Mouse (Mus musculus) limb, embryonic 14.5 days (tissue): Measurements from ENCODE around the gene H2-M10.4. TPM values are rescaled to one million over a fixed set of nuclear protein-coding genes. Genes with fewer than 3 reads are reported as not detected.
"Not testable (repeated sequence)": the region's sequence is repeated elsewhere in the genome, so short reads cannot be mapped to it uniquely, and the experiment has no call there.

Experiments
- ATAC-seq: fragments of 200-750 bp; cut with Nextera tagmentation; 2 replicates; pipeline ENCODE4 v1.8.0; 2017; ENCODE audit warnings: low read depth, moderate number of reproducible peaks, moderate TSS enrichment; ENCODE audit not compliant: low FRiP score
- DNase-seq: peaks from one replicate; pipeline ENCODE4 v3.0.0-alpha.2; 2015; ENCODE audit warnings: low spot score
- H3K27ac ChIP-seq: fragments of 300-500 bp; sonication (generic); replicated peaks from 2 replicates; pipeline ENCODE4 v1.5.1; 2014; ENCODE audit warnings: low read depth, mild to moderate bottlenecking, low read length, moderate library complexity, mixed read lengths
- H3K27me3 ChIP-seq: fragments of 300-500 bp; sonication (generic); 2 replicates; pipeline ENCODE4 v1.6.1; 2014; ENCODE audit warnings: low read length, mixed read lengths; ENCODE audit not compliant: control insufficient read depth, insufficient read depth
- H3K36me3 ChIP-seq: fragments of 300-500 bp; sonication (generic); 2 replicates; pipeline ENCODE4 v1.6.1; 2014; ENCODE audit warnings: mild to moderate bottlenecking, low read length, moderate library complexity, mixed read lengths; ENCODE audit not compliant: control insufficient read depth, insufficient read depth
- H3K4me1 ChIP-seq: fragments of 300-500 bp; sonication (generic); 2 replicates; pipeline ENCODE4 v1.6.1; 2014; ENCODE audit warnings: antibody characterized with exemption, low read length, mixed read lengths; ENCODE audit not compliant: control insufficient read depth, insufficient read depth
- H3K4me2 ChIP-seq: fragments of 300-500 bp; sonication (generic); replicated peaks from 2 replicates; pipeline ENCODE4 v1.6.1; 2014; ENCODE audit warnings: low read depth, mild to moderate bottlenecking, low read length, moderate library complexity; ENCODE audit not compliant: severe bottlenecking
- H3K4me3 ChIP-seq: fragments of 300-500 bp; sonication (generic); replicated peaks from 2 replicates; pipeline ENCODE4 v1.5.1; 2014; ENCODE audit warnings: low read length
- H3K9ac ChIP-seq: fragments of 300-500 bp; sonication (generic); 2 replicates; pipeline ENCODE4 v1.6.1; 2014; ENCODE audit warnings: mild to moderate bottlenecking, low read depth, low read length, moderate library complexity; ENCODE audit not compliant: severe bottlenecking
- H3K9me3 ChIP-seq: fragments of 300-500 bp; sonication (generic); 2 replicates; pipeline ENCODE4 v1.6.1; 2016; ENCODE audit warnings: low read length; ENCODE audit not compliant: control insufficient read depth
- POLR2A ChIP-seq: fragments of 200-500 bp; IDR thresholded peaks from 2 replicates; pipeline ENCODE4 v1.8.0; 2012; ENCODE audit warnings: inconsistent platforms, mild to moderate bottlenecking, moderate library complexity, borderline replicate concordance; ENCODE audit not compliant: insufficient read depth, insufficient read length; ENCODE audit errors: extremely low read depth
- WGBS: fragments of 180-500 bp; shearing (Covaris S2); extraction: QIAGEN DNeasy Blood & Tissue Kit; methylation state at CpG from one replicate; pipeline ENCODE4 v1.1.7; 2014; 5-methylcytosine and 5-hydroxymethylcytosine counted together
- polyA plus RNA-seq, 2 experiments: library from polyadenylated mRNA; depleted of rRNA in 1 of 2; stranded (reverse) in 1 of 2; unstranded in 1 of 2; fragments of >200 nt; fragmentation: Nextera tagmentation in 1 of 2; extraction: Ambion mirVana in 1 of 2; gene quantifications; 2 replicates each; pipeline versions ENCODE4 v1.2.1 to v1.2.3; 2012 to 2014

Gene H2-M10.4
- polyA plus RNA-seq (2012; rRNA removed) (not detected in 2 replicates), polyA plus RNA-seq (2014; fragmentation: Nextera tagmentation; extraction: Ambion mirVana) (not detected in 2 replicates)

GRCm38 (mm10) chr17:36462234-36462633 is at the start of gene H2-M10.4:
TSS of gene H2-M10.4 (minus strand) at chr17:36462334.
- DNase-seq: no peak
- ATAC-seq: no peak
- H3K36me3 ChIP-seq: no peaks in the 10 kb centered on the region
- no peak within 1 kb of the TSS for H3K4me2 ChIP-seq
- H3K4me3 ChIP-seq: no peak within 1 kb of the TSS
- 96% methylated on average over 7 of the region's 7 CpGs for WGBS
- no peaks in the 10 kb centered on the region for H3K27me3 ChIP-seq
- TF ChIP-seq POLR2A: no peak
- no peak within 1 kb of the TSS for H3K27ac ChIP-seq
- H3K9me3 ChIP-seq: no peaks in the 10 kb centered on the region
- no peak within 1 kb of the TSS for H3K9ac ChIP-seq
- H3K4me1 ChIP-seq: no peaks in the 10 kb centered on the region

GRCm38 (mm10) chr17:36503910-36504309 is 41.8 kb upstream of the H2-M10.4 start:
- H3K9me3 ChIP-seq: no peaks in the 10 kb centered on the region
- H3K4me1 ChIP-seq: no peaks in the 10 kb centered on the region
- H3K9ac ChIP-seq: no peak overlapping the region
- ATAC-seq (no peak), DNase-seq (no peak)
- no peak overlapping the region for H3K4me2 ChIP-seq
- no peak overlapping the region for H3K27ac ChIP-seq
- H3K36me3 ChIP-seq: no peaks in the 10 kb centered on the region
- TF ChIP-seq POLR2A: no peak
- H3K4me3 ChIP-seq: no peak overlapping the region
- H3K27me3 ChIP-seq: no peaks in the 10 kb centered on the region

GRCm38 (mm10) chr17:36500435-36500834 is 38.3 kb upstream of the H2-M10.4 start:
- H3K9ac ChIP-seq: no peak overlapping the region
- DNase-seq (no peak), ATAC-seq (no peak)
- TF ChIP-seq POLR2A: no peak
- WGBS: 53% methylated on average over 1 of the region's 1 CpGs
- no peaks in the 10 kb centered on the region for H3K27me3 ChIP-seq
- H3K4me3 ChIP-seq: no peak overlapping the region
- H3K4me2 ChIP-seq: no peak overlapping the region
- no peaks in the 10 kb centered on the region for H3K36me3 ChIP-seq
- no peaks in the 10 kb centered on the region for H3K4me1 ChIP-seq
- H3K27ac ChIP-seq: no peak overlapping the region
- no peaks in the 10 kb centered on the region for H3K9me3 ChIP-seq

- not testable (repeated sequence) for H3K9ac ChIP-seq, H3K27me3 ChIP-seq, ATAC-seq, H3K4me3 ChIP-seq, DNase-seq, H3K27ac ChIP-seq, H3K9me3 ChIP-seq, H3K36me3 ChIP-seq, H3K4me1 ChIP-seq, H3K4me2 ChIP-seq
- WGBS: 94% methylated on average over 15 of the region's 16 CpGs
Measured at GRCm38 (mm10) chr17:36488181-36488580, 26.0 kb upstream of the H2-M10.4 start.

GRCm38 (mm10) chr17:36486687-36487230 is 24.6 kb upstream of the H2-M10.4 start:
- H3K27me3 ChIP-seq: no peaks in the 10 kb centered on the region
- no peak overlapping the region for H3K27ac ChIP-seq
- H3K4me1 ChIP-seq: no peaks in the 10 kb centered on the region
- no peak overlapping the region for H3K9ac ChIP-seq
- no peak for TF ChIP-seq POLR2A
- ATAC-seq: no peak
- 83% methylated on average over 1 of the region's 1 CpGs for WGBS
- H3K9me3 ChIP-seq: no peaks in the 10 kb centered on the region
- H3K4me3 ChIP-seq: no peak overlapping the region
- H3K4me2 ChIP-seq: no peak overlapping the region
- no peak for DNase-seq
- H3K36me3 ChIP-seq: no peaks in the 10 kb centered on the region

GRCm38 (mm10) chr17:36483865-36484264 is 21.7 kb upstream of the H2-M10.4 start:
- Histone ChIP-seq H3K4me3 (no peak overlapping the region), H3K27ac (no peak overlapping the region), H3K4me2 (no peak overlapping the region), H3K36me3 (no peaks in the 10 kb centered on the region), H3K9me3 (no peaks in the 10 kb centered on the region), H3K9ac (no peak overlapping the region), H3K4me1 (no peaks in the 10 kb centered on the region), H3K27me3 (no peaks in the 10 kb centered on the region)
- DNase-seq (no peak), ATAC-seq (no peak)
- WGBS: 80% methylated on average over 3 of the region's 3 CpGs
- TF ChIP-seq POLR2A: no peak
